Mouse (Mus musculus) heart, embryonic 15.5 days (tissue): Measurements from ENCODE around the gene Zfp472. TPM values are rescaled to one million over a fixed set of nuclear protein-coding genes. Genes with fewer than 3 reads are reported as not detected.
"Not testable (repeated sequence)": the region's sequence is repeated elsewhere in the genome, so short reads cannot be mapped to it uniquely, and the experiment has no call there.

ENCODE experiments used
- ATAC-seq: fragments of 200-750 bp; cut with Nextera tagmentation; replicated peaks from 2 replicates; pipeline ENCODE4 v1.8.0; 2017; ENCODE audit warnings: low read depth, moderate TSS enrichment; ENCODE audit not compliant: insufficient number of reproducible peaks, insufficient read depth, low FRiP score
- H3K27ac ChIP-seq: fragments of 300-500 bp; sonication (generic); 2 replicates; pipeline ENCODE4 v1.5.1; 2015; ENCODE audit warnings: mild to moderate bottlenecking, inconsistent platforms
- H3K27me3 ChIP-seq: fragments of 300-500 bp; sonication (generic); 2 replicates; pipeline ENCODE4 v1.6.1; 2015; ENCODE audit warnings: inconsistent platforms
- H3K36me3 ChIP-seq: fragments of 300-500 bp; sonication (generic); 2 replicates; pipeline ENCODE4 v1.6.1; 2015; ENCODE audit warnings: mild to moderate bottlenecking, inconsistent platforms
- H3K4me1 ChIP-seq: fragments of 300-500 bp; sonication (generic); replicated peaks from 2 replicates; pipeline ENCODE4 v1.6.1; 2015; ENCODE audit warnings: inconsistent platforms
- H3K4me2 ChIP-seq: fragments of 300-500 bp; sonication (generic); 2 replicates; pipeline ENCODE4 v1.6.1; 2015; ENCODE audit warnings: inconsistent platforms, mild to moderate bottlenecking, moderate library complexity
- H3K4me3 ChIP-seq: fragments of 300-500 bp; sonication (generic); 2 replicates; pipeline ENCODE4 v1.5.1; 2015; ENCODE audit warnings: mild to moderate bottlenecking, inconsistent platforms
- H3K9ac ChIP-seq: fragments of 300-500 bp; sonication (generic); 2 replicates; pipeline ENCODE4 v1.6.1; 2015; ENCODE audit warnings: mild to moderate bottlenecking, inconsistent platforms
- H3K9me3 ChIP-seq: fragments of 300-500 bp; sonication (generic); replicated peaks from 2 replicates; pipeline ENCODE4 v1.6.1; 2016; ENCODE audit warnings: inconsistent platforms
- polyA plus RNA-seq: library from polyadenylated mRNA; unstranded; fragments of >200 nt; fragmentation: Nextera tagmentation; extraction: Ambion mirVana; gene quantifications from 2 replicates; pipeline ENCODE4 v1.2.1, GENCODE M21; 2015

Zfp472 gene
- polyA plus RNA-seq, 1 experiment from 2014 or later = 4.9 TPM

- H3K4me3 ChIP-seq, ATAC-seq: not testable (repeated sequence)
- peaks cover 41% of the 10 kb centered on the region for H3K9me3 ChIP-seq
Measured at GRCm38 (mm10) chr17:33020434-33020833, 54.8 kb downstream of the Zfp472 start.

More at GRCm38 (mm10) chr17:33020434-33020833, 54.8 kb downstream of the Zfp472 start:
- peaks cover 63% of the 10 kb centered on the region for H3K36me3 ChIP-seq
- H3K27me3 ChIP-seq, H3K9ac ChIP-seq, H3K4me1 ChIP-seq, H3K27ac ChIP-seq, H3K4me2 ChIP-seq: not testable (repeated sequence)

Other genes with a start within 250 kb of the Zfp472 start
- 18.1 and 20.5 TPM in 2 replicates for gene Zfp871, start 177.5 kb upstream of the Zfp472 start, polyA plus RNA-seq
- gene Zfp811, start 155.9 kb upstream of the Zfp472 start, polyA plus RNA-seq = 1.1 and 1.3 TPM in 2 replicates
- 6.2 and 8.2 TPM in 2 replicates for gene Zfp799, start 135.6 kb upstream of the Zfp472 start, polyA plus RNA-seq
- 4.5 and 5.5 TPM in 2 replicates for gene Zfp870, start 74.2 kb upstream of the Zfp472 start, polyA plus RNA-seq
- gene Cyp4f14, start 48.5 kb upstream of the Zfp472 start, polyA plus RNA-seq = not detected in 2 replicates
- 10.0 and 11.6 TPM in 2 replicates for gene Cyp4f13, start 18.4 kb upstream of the Zfp472 start, polyA plus RNA-seq
- 6.7 and 8.9 TPM in 2 replicates for gene Zfp952, start 27.3 kb downstream of the Zfp472 start, polyA plus RNA-seq
- gene Zfp763, start 67.6 kb downstream of the Zfp472 start, polyA plus RNA-seq = 6.0 and 6.2 TPM in 2 replicates
- not detected in 2 replicates for gene 4921501E09Rik, start 102.2 kb downstream of the Zfp472 start, polyA plus RNA-seq
- 4.5 and 4.7 TPM in 2 replicates for gene Zfp563, start 123.5 kb downstream of the Zfp472 start, polyA plus RNA-seq
- gene Morc2b, start 173.9 kb downstream of the Zfp472 start, polyA plus RNA-seq = not detected in 2 replicates
- not detected in 2 replicates for gene Olfr55, start 202.6 kb downstream of the Zfp472 start, polyA plus RNA-seq
- not detected in 2 replicates for gene Olfr239, start 225.5 kb downstream of the Zfp472 start, polyA plus RNA-seq